Mouse (Mus musculus): Measurements from ENCODE around the gene March8. TPM values are rescaled to one million over a fixed set of nuclear protein-coding genes. Genes with fewer than 3 reads are reported as not detected.

The March8 gene
- polyA plus RNA-seq, 1 experiment from 2014 or later: 29.4 TPM

GRCm38 (mm10) chr6:116367971-116368370 is 30.1 kb downstream of the March8 start:
- H3K27ac ChIP-seq (ENCODE audit: low read depth, low read length): no peak overlapping the region
- H3K36me3 ChIP-seq (ENCODE audit: control insufficient read depth, insufficient read depth): no peaks in the 10 kb centered on the region
- H3K4me3 ChIP-seq (ENCODE audit: low read depth, low read length): no peak overlapping the region
- TF ChIP-seq CTCF (IDR thresholded peaks at IDR 0.05; ENCODE audit: low read depth): no peak
- no peaks in the 10 kb centered on the region for H3K27me3 ChIP-seq (replicated peaks; ENCODE audit: control insufficient read depth, insufficient read depth, low read length)
- WGBS: 82% methylated on average over 11 of the region's 11 CpGs
- no peak for ATAC-seq
- no peak overlapping the region for H3K9ac ChIP-seq (ENCODE audit: low read depth, low read length)
- 0 out of 2 replicates have a peak, but pooled peaks cover 5% of the 10 kb centered on the region for H3K4me1 ChIP-seq (replicated peaks; ENCODE audit: control insufficient read depth, insufficient read depth, low read length)
- no peak overlapping the region for H3K4me2 ChIP-seq (replicated peaks; ENCODE audit: low read depth)
- H3K9me3 ChIP-seq (ENCODE audit: control insufficient read depth): no peaks in the 10 kb centered on the region

GRCm38 (mm10) chr6:116369811-116370210 is 32.0 kb downstream of the March8 start:
- Histone ChIP-seq H3K27me3 (replicated peaks; ENCODE audit: control insufficient read depth, insufficient read depth, low read length) (no peaks in the 10 kb centered on the region), H3K9me3 (ENCODE audit: control insufficient read depth) (no peaks in the 10 kb centered on the region), H3K4me2 (replicated peaks; ENCODE audit: low read depth) (no peak overlapping the region), H3K27ac (ENCODE audit: low read depth, low read length) (no peak overlapping the region), H3K4me1 (replicated peaks; ENCODE audit: control insufficient read depth, insufficient read depth, low read length) (0 out of 2 replicates have a peak, but pooled peaks cover 5% of the 10 kb centered on the region), H3K9ac (ENCODE audit: low read depth, low read length) (no peak overlapping the region), H3K36me3 (ENCODE audit: control insufficient read depth, insufficient read depth) (no peaks in the 10 kb centered on the region), H3K4me3 (ENCODE audit: low read depth, low read length) (no peak overlapping the region)
- 46% methylated on average over 1 of the region's 1 CpGs for WGBS
- no peak for TF ChIP-seq CTCF (IDR thresholded peaks at IDR 0.05; ENCODE audit: low read depth)
- peak; percentile 80 for ATAC-seq

- Histone ChIP-seq H3K4me3 (ENCODE audit: low read depth, low read length) (no peak overlapping the region), H3K27ac (ENCODE audit: low read depth, low read length) (no peak overlapping the region), H3K9ac (ENCODE audit: low read depth, low read length) (no peak overlapping the region), H3K4me2 (replicated peaks; ENCODE audit: low read depth) (no peak overlapping the region), H3K36me3 (ENCODE audit: control insufficient read depth, insufficient read depth) (no peaks in the 10 kb centered on the region), H3K27me3 (replicated peaks; ENCODE audit: control insufficient read depth, insufficient read depth, low read length) (no peaks in the 10 kb centered on the region), H3K4me1 (replicated peaks; ENCODE audit: control insufficient read depth, insufficient read depth, low read length) (0 out of 2 replicates have a peak, but pooled peaks cover 5% of the 10 kb centered on the region), H3K9me3 (ENCODE audit: control insufficient read depth) (no peaks in the 10 kb centered on the region)
- WGBS: 65% methylated on average over 6 of the region's 6 CpGs
- no peak for TF ChIP-seq CTCF (IDR thresholded peaks at IDR 0.05; ENCODE audit: low read depth)
- peak; percentile 85 for ATAC-seq
Observed at GRCm38 (mm10) chr6:116370216-116370976, 32.6 kb downstream of the March8 start.

- no peak for TF ChIP-seq CTCF (IDR thresholded peaks at IDR 0.05; ENCODE audit: low read depth)
- 0 out of 2 replicates have a peak, but pooled peaks cover 5% of the 10 kb centered on the region for H3K4me1 ChIP-seq (replicated peaks; ENCODE audit: control insufficient read depth, insufficient read depth, low read length)
- no peaks in the 10 kb centered on the region for H3K36me3 ChIP-seq (ENCODE audit: control insufficient read depth, insufficient read depth)
- no peak overlapping the region for H3K27ac ChIP-seq (ENCODE audit: low read depth, low read length)
- H3K4me2 ChIP-seq (replicated peaks; ENCODE audit: low read depth): no peak overlapping the region
- ATAC-seq: no peak
- WGBS: 95% methylated on average over 3 of the region's 3 CpGs
- no peak overlapping the region for H3K9ac ChIP-seq (ENCODE audit: low read depth, low read length)
- H3K9me3 ChIP-seq (ENCODE audit: control insufficient read depth): no peaks in the 10 kb centered on the region
- H3K27me3 ChIP-seq (replicated peaks; ENCODE audit: control insufficient read depth, insufficient read depth, low read length): no peaks in the 10 kb centered on the region
- no peak overlapping the region for H3K4me3 ChIP-seq (ENCODE audit: low read depth, low read length)
Observed at GRCm38 (mm10) chr6:116371500-116371899, 33.7 kb downstream of the March8 start.

GRCm38 (mm10) chr6:116374136-116374535 is 36.3 kb downstream of the March8 start:
- no peaks in the 10 kb centered on the region for H3K9me3 ChIP-seq (ENCODE audit: control insufficient read depth)
- no peaks in the 10 kb centered on the region for H3K27me3 ChIP-seq (replicated peaks; ENCODE audit: control insufficient read depth, insufficient read depth, low read length)
- H3K4me1 ChIP-seq (replicated peaks; ENCODE audit: control insufficient read depth, insufficient read depth, low read length): 0 out of 2 replicates have a peak, but pooled peaks cover 5% of the 10 kb centered on the region
- no peak for TF ChIP-seq CTCF (IDR thresholded peaks at IDR 0.05; ENCODE audit: low read depth)
- H3K4me3 ChIP-seq (ENCODE audit: low read depth, low read length): no peak overlapping the region
- H3K27ac ChIP-seq (ENCODE audit: low read depth, low read length): no peak overlapping the region
- H3K4me2 ChIP-seq (replicated peaks; ENCODE audit: low read depth): no peak overlapping the region
- no peaks in the 10 kb centered on the region for H3K36me3 ChIP-seq (ENCODE audit: control insufficient read depth, insufficient read depth)
- no peak overlapping the region for H3K9ac ChIP-seq (ENCODE audit: low read depth, low read length)
- 71% methylated on average over 1 of the region's 1 CpGs for WGBS
- no peak for ATAC-seq

- ATAC-seq: no peak
- H3K4me3 ChIP-seq (ENCODE audit: low read depth, low read length): no peak overlapping the region
- no peaks in the 10 kb centered on the region for H3K27me3 ChIP-seq (replicated peaks; ENCODE audit: control insufficient read depth, insufficient read depth, low read length)
Observed at GRCm38 (mm10) chr6:116374618-116375017, 36.8 kb downstream of the March8 start.

More at GRCm38 (mm10) chr6:116374618-116375017, 36.8 kb downstream of the March8 start:
- Histone ChIP-seq H3K4me2 (replicated peaks; ENCODE audit: low read depth) (no peak overlapping the region), H3K9me3 (ENCODE audit: control insufficient read depth) (no peaks in the 10 kb centered on the region), H3K27ac (ENCODE audit: low read depth, low read length) (no peak overlapping the region), H3K9ac (ENCODE audit: low read depth, low read length) (no peak overlapping the region), H3K36me3 (ENCODE audit: control insufficient read depth, insufficient read depth) (no peaks in the 10 kb centered on the region), H3K4me1 (replicated peaks; ENCODE audit: control insufficient read depth, insufficient read depth, low read length) (0 out of 2 replicates have a peak, but pooled peaks cover 5% of the 10 kb centered on the region)
- TF ChIP-seq CTCF (IDR thresholded peaks at IDR 0.05; ENCODE audit: low read depth): no peak
